Mouse (Mus musculus) kidney, postnatal 4 days (tissue): Measurements from ENCODE around the gene Svep1.

Experiments
- DNase-seq, 2 experiments: peaks; one replicate each; pipeline ENCODE4 v3.0.0; 2021; ENCODE audit warnings: mixed read lengths in 2 of 2

Gene Svep1

GRCm38 (mm10) chr4:58079631-58080030 lies 127.0 kb downstream of the Svep1 start:
- DNase-seq = peak; percentile 70 to 78

- peak; percentile 5 to 16 for DNase-seq
Measured at GRCm38 (mm10) chr4:58077950-58078349, 128.7 kb downstream of the Svep1 start.

GRCm38 (mm10) chr4:58077536-58077935 lies 129.1 kb downstream of the Svep1 start:
- DNase-seq = no peak

- DNase-seq = no peak
Measured at GRCm38 (mm10) chr4:58072888-58073287, 133.8 kb downstream of the Svep1 start.

GRCm38 (mm10) chr4:58068886-58069285 lies 137.8 kb downstream of the Svep1 start:
- DNase-seq = no peak

GRCm38 (mm10) chr4:58064721-58065120 lies 141.9 kb downstream of the Svep1 start:
- DNase-seq = no peak

- DNase-seq = no peak
Measured at GRCm38 (mm10) chr4:58062933-58063332, 143.7 kb downstream of the Svep1 start.

- no peak for DNase-seq
Measured at GRCm38 (mm10) chr4:58055653-58056052, 151.0 kb downstream of the Svep1 start.

- DNase-seq = no peak
Measured at GRCm38 (mm10) chr4:58054441-58054840, 152.2 kb downstream of the Svep1 start.

- DNase-seq = no peak
Measured at GRCm38 (mm10) chr4:58050746-58051145, 155.9 kb downstream of the Svep1 start.

- no peak for DNase-seq
Measured at GRCm38 (mm10) chr4:58050276-58050675, 156.4 kb downstream of the Svep1 start.

- DNase-seq = no peak
Measured at GRCm38 (mm10) chr4:58044833-58045232, 161.8 kb downstream of the Svep1 start.

GRCm38 (mm10) chr4:58044356-58044755 lies 162.3 kb downstream of the Svep1 start:
- DNase-seq = no peak

- no peak for DNase-seq
Measured at GRCm38 (mm10) chr4:58040093-58040492, 166.6 kb downstream of the Svep1 start.

GRCm38 (mm10) chr4:58037096-58037705 lies 169.5 kb downstream of the Svep1 start:
- peak in 1 of 2 experiments; percentile 7 for DNase-seq

- peak; percentile 23 to 36 for DNase-seq
Measured at GRCm38 (mm10) chr4:58034663-58035062, 172.0 kb downstream of the Svep1 start.

- DNase-seq = no peak
Measured at GRCm38 (mm10) chr4:58032714-58033113, 173.9 kb downstream of the Svep1 start.

GRCm38 (mm10) chr4:58009024-58009423 lies 197.6 kb downstream of the Svep1 start, which contains the start of gene Txndc8:
Gene Txndc8, minus strand, starts transcription at chr4:58009124.
- no peak for DNase-seq

- no peak for DNase-seq
Measured at GRCm38 (mm10) chr4:58003501-58003900, 203.2 kb downstream of the Svep1 start.
